Mouse (Mus musculus): ENCODE measurements around the gene Eif1ax.
"Not testable (repeated sequence)": the region's sequence is repeated elsewhere in the genome, so short reads cannot be mapped to it uniquely, and the experiment has no call there.

GRCm38 (mm10) chrX:159430507-159430906 lies 58.5 kb downstream of the Eif1ax start:
- TF ChIP-seq CTCF (IDR thresholded peaks at IDR 0.05; ENCODE audit: control insufficient read depth, insufficient read depth, insufficient read length); MYOG (IDR thresholded peaks at IDR 0.05; ENCODE audit: control insufficient read depth, extremely low read depth, insufficient read length); MAX (IDR thresholded peaks at IDR 0.05); USF1 (IDR thresholded peaks at IDR 0.05; ENCODE audit: low read depth): not testable (repeated sequence)
